Mouse (Mus musculus) cortical plate, adult 2 months (tissue): Measurements from ENCODE around the gene Fev.

Experiments
- CTCF ChIP-seq: fragments of 200-500 bp; IDR thresholded peaks from 2 replicates; pipeline ENCODE4 v1.5.1; 2011; ENCODE audit warnings: mild to moderate bottlenecking, control low read depth, low read length; ENCODE audit not compliant: insufficient read depth; ENCODE audit errors: extremely low read depth
- POLR2A ChIP-seq: fragments of 200-500 bp; IDR thresholded peaks from 2 replicates; pipeline ENCODE4 v1.6.1; 2011; ENCODE audit warnings: mild to moderate bottlenecking, low read length, control low read depth; ENCODE audit not compliant: insufficient read depth; ENCODE audit errors: extremely low read depth

- TF ChIP-seq CTCF, result no peak
- TF ChIP-seq POLR2A, result no peak
Observed at GRCm38 (mm10) chr1:74857677-74858076, 27.5 kb downstream of the Fev start.
